Mouse (Mus musculus) neural tube, embryonic 11.5 days (tissue): ENCODE data around the gene Gzmb. TPM values are rescaled to one million over a fixed set of nuclear protein-coding genes. Genes with fewer than 3 reads are reported as not detected.
A peak's percentile ranks its signal among the peaks of the same experiment; 100 is the strongest.
"Not testable (repeated sequence)": the region's sequence is repeated elsewhere in the genome, so short reads cannot be mapped to it uniquely, and the experiment has no call there.

Experiments
- ATAC-seq: fragments of 200-750 bp; cut with Nextera tagmentation; 2 replicates; pipeline ENCODE4 v1.8.0; 2017; ENCODE audit warnings: moderate number of reproducible peaks, mild to moderate bottlenecking, moderate TSS enrichment, moderate library complexity; ENCODE audit not compliant: insufficient read depth, low FRiP score, low TSS enrichment
- DNase-seq: peaks from one replicate; pipeline ENCODE4 v3.0.0-alpha.2; 2015; ENCODE audit warnings: low spot score
- H3K27ac ChIP-seq: fragments of 300-500 bp; sonication (generic); 2 replicates; pipeline ENCODE4 v1.5.1; 2014; ENCODE audit warnings: low read depth, mild to moderate bottlenecking, low read length
- H3K27me3 ChIP-seq: fragments of 300-500 bp; sonication (generic); 2 replicates; pipeline ENCODE4 v1.6.1; 2014; ENCODE audit warnings: mild to moderate bottlenecking, low read length, mixed read lengths; ENCODE audit not compliant: control insufficient read depth, insufficient read depth
- H3K36me3 ChIP-seq: fragments of 300-500 bp; sonication (generic); 2 replicates; pipeline ENCODE4 v1.6.1; 2014; ENCODE audit warnings: mild to moderate bottlenecking, low read length, moderate library complexity, mixed read lengths; ENCODE audit not compliant: control insufficient read depth, insufficient read depth
- H3K4me1 ChIP-seq: fragments of 300-500 bp; sonication (generic); 2 replicates; pipeline ENCODE4 v1.6.1; 2014; ENCODE audit warnings: low read length, mixed read lengths; ENCODE audit not compliant: control insufficient read depth, insufficient read depth
- H3K4me2 ChIP-seq: fragments of 300-500 bp; sonication (generic); 2 replicates; pipeline ENCODE4 v1.6.1; 2014; ENCODE audit warnings: low read depth, mild to moderate bottlenecking, moderate library complexity
- H3K4me3 ChIP-seq: fragments of 300-500 bp; sonication (generic); 2 replicates; pipeline ENCODE4 v1.5.1; 2014; ENCODE audit warnings: low read depth, low read length
- H3K9ac ChIP-seq: fragments of 300-500 bp; sonication (generic); 2 replicates; pipeline ENCODE4 v1.6.1; 2014; ENCODE audit warnings: mild to moderate bottlenecking, low read length
- H3K9me3 ChIP-seq: fragments of 300-500 bp; sonication (generic); 2 replicates; pipeline ENCODE4 v1.6.1; 2016; ENCODE audit warnings: low read length; ENCODE audit not compliant: control insufficient read depth
- WGBS: fragments of 180-500 bp; shearing (Covaris S2); extraction: QIAGEN DNeasy Blood & Tissue Kit; methylation state at CpG from one replicate; pipeline ENCODE4 v1.1.7; 2014; 5-methylcytosine and 5-hydroxymethylcytosine counted together
- polyA plus RNA-seq: library from polyadenylated mRNA; unstranded; fragments of >200 nt; fragmentation: Nextera tagmentation; extraction: Ambion mirVana; gene quantifications from 2 replicates; pipeline ENCODE4 v1.2.1, GENCODE M21; 2014

Gzmb gene
- polyA plus RNA-seq = not detected in 2 replicates

GRCm38 (mm10) chr14:56262153-56262552 lies at the start of gene Gzmb:
Gzmb (minus strand) TSS chr14:56262260.
- no peaks in the 10 kb centered on the region for H3K4me1 ChIP-seq
- ATAC-seq = no peak
- H3K9me3 ChIP-seq = no peaks in the 10 kb centered on the region
- no peak within 1 kb of the TSS for H3K9ac ChIP-seq
- no peaks in the 10 kb centered on the region for H3K27me3 ChIP-seq
- H3K27ac ChIP-seq = no peak within 1 kb of the TSS
- H3K36me3 ChIP-seq = no peaks in the 10 kb centered on the region
- no peak within 1 kb of the TSS for H3K4me2 ChIP-seq
- DNase-seq = no peak
- H3K4me3 ChIP-seq = no peak within 1 kb of the TSS
- WGBS = 85% methylated on average over 5 of the region's 5 CpGs

- not testable (repeated sequence) for H3K27me3 ChIP-seq, H3K9ac ChIP-seq, H3K27ac ChIP-seq, H3K4me1 ChIP-seq, ATAC-seq, H3K9me3 ChIP-seq, H3K36me3 ChIP-seq, H3K4me3 ChIP-seq, H3K4me2 ChIP-seq, DNase-seq
These were observed 49.7 kb upstream of the Gzmb start for GRCm38 (mm10) chr14:56311801-56312200.

- 87% methylated on average over 9 of the region's 9 CpGs for WGBS
- Histone ChIP-seq H3K4me2 (no peak overlapping the region), H3K27me3 (no peaks in the 10 kb centered on the region), H3K36me3 (no peaks in the 10 kb centered on the region), H3K9me3 (no peaks in the 10 kb centered on the region), H3K27ac (no peak overlapping the region), H3K9ac (no peak overlapping the region), H3K4me1 (no peaks in the 10 kb centered on the region), H3K4me3 (no peak overlapping the region)
- DNase-seq (no peak), ATAC-seq (no peak)
These were observed 48.2 kb upstream of the Gzmb start for GRCm38 (mm10) chr14:56310238-56310637.

GRCm38 (mm10) chr14:56304149-56304548 lies 42.1 kb upstream of the Gzmb start:
- H3K27me3 ChIP-seq = no peaks in the 10 kb centered on the region
- H3K4me1 ChIP-seq = no peaks in the 10 kb centered on the region
- no peaks in the 10 kb centered on the region for H3K36me3 ChIP-seq
- WGBS = 2% methylated on average over 4 of the region's 4 CpGs
- H3K4me3 ChIP-seq = no peak overlapping the region
- ATAC-seq (no peak), DNase-seq (peak; percentile 37)
- no peaks in the 10 kb centered on the region for H3K9me3 ChIP-seq
- no peak overlapping the region for H3K27ac ChIP-seq
- no peak overlapping the region for H3K9ac ChIP-seq
- H3K4me2 ChIP-seq = no peak overlapping the region

GRCm38 (mm10) chr14:56303506-56304025 lies 41.5 kb upstream of the Gzmb start:
- WGBS = 73% methylated on average over 10 of the region's 10 CpGs
- DNase-seq = no peak
- Histone ChIP-seq H3K4me1 (no peaks in the 10 kb centered on the region), H3K27me3 (no peaks in the 10 kb centered on the region), H3K9me3 (no peaks in the 10 kb centered on the region), H3K4me3 (no peak overlapping the region), H3K4me2 (no peak overlapping the region), H3K27ac (no peak overlapping the region), H3K9ac (no peak overlapping the region), H3K36me3 (no peaks in the 10 kb centered on the region)
- no peak for ATAC-seq

GRCm38 (mm10) chr14:56302091-56302490 lies 40.0 kb upstream of the Gzmb start:
- Histone ChIP-seq H3K27me3 (no peaks in the 10 kb centered on the region), H3K4me2 (no peak overlapping the region), H3K4me3 (no peak overlapping the region), H3K9me3 (no peaks in the 10 kb centered on the region), H3K36me3 (no peaks in the 10 kb centered on the region), H3K9ac (no peak overlapping the region), H3K27ac (no peak overlapping the region), H3K4me1 (no peaks in the 10 kb centered on the region)
- no peak for ATAC-seq
- no peak for DNase-seq
- whole genome bisulfite sequencing = 96% methylated on average over 3 of the region's 3 CpGs

- no peaks in the 10 kb centered on the region for H3K4me1 ChIP-seq
- H3K4me2 ChIP-seq = no peak overlapping the region
- no peak overlapping the region for H3K27ac ChIP-seq
- no peaks in the 10 kb centered on the region for H3K36me3 ChIP-seq
- H3K9ac ChIP-seq = no peak overlapping the region
- no peak for DNase-seq
- H3K4me3 ChIP-seq = no peak overlapping the region
- H3K9me3 ChIP-seq = no peaks in the 10 kb centered on the region
- 79% methylated on average over 5 of the region's 5 CpGs for WGBS
- no peak for ATAC-seq
- H3K27me3 ChIP-seq = no peaks in the 10 kb centered on the region
These were observed 34.7 kb upstream of the Gzmb start for GRCm38 (mm10) chr14:56296786-56297185.

GRCm38 (mm10) chr14:56296106-56296505 lies 34.0 kb upstream of the Gzmb start:
- Histone ChIP-seq H3K9me3 (no peaks in the 10 kb centered on the region), H3K27me3 (no peaks in the 10 kb centered on the region), H3K4me1 (no peaks in the 10 kb centered on the region), H3K4me3 (no peak overlapping the region), H3K27ac (no peak overlapping the region), H3K36me3 (no peaks in the 10 kb centered on the region), H3K9ac (no peak overlapping the region), H3K4me2 (no peak overlapping the region)
- ATAC-seq (no peak), DNase-seq (no peak)
- WGBS = 84% methylated on average over 4 of the region's 4 CpGs

GRCm38 (mm10) chr14:56293146-56293545 lies 31.1 kb upstream of the Gzmb start:
- no peaks in the 10 kb centered on the region for H3K4me1 ChIP-seq
- no peak overlapping the region for H3K9ac ChIP-seq
- H3K36me3 ChIP-seq = no peaks in the 10 kb centered on the region
- no peaks in the 10 kb centered on the region for H3K9me3 ChIP-seq
- H3K27me3 ChIP-seq = no peaks in the 10 kb centered on the region
- no peak overlapping the region for H3K27ac ChIP-seq
- no peak for ATAC-seq
- H3K4me2 ChIP-seq = no peak overlapping the region
- H3K4me3 ChIP-seq = no peak overlapping the region
- DNase-seq = no peak
